Mouse (Mus musculus): Measurements from ENCODE around the gene Entpd1. TPM values are rescaled to one million over a fixed set of nuclear protein-coding genes. Genes with fewer than 3 reads are reported as not detected.

Entpd1 gene
- polyA plus RNA-seq, 1 experiment from 2014 or later = 8.1 TPM

DNA sequence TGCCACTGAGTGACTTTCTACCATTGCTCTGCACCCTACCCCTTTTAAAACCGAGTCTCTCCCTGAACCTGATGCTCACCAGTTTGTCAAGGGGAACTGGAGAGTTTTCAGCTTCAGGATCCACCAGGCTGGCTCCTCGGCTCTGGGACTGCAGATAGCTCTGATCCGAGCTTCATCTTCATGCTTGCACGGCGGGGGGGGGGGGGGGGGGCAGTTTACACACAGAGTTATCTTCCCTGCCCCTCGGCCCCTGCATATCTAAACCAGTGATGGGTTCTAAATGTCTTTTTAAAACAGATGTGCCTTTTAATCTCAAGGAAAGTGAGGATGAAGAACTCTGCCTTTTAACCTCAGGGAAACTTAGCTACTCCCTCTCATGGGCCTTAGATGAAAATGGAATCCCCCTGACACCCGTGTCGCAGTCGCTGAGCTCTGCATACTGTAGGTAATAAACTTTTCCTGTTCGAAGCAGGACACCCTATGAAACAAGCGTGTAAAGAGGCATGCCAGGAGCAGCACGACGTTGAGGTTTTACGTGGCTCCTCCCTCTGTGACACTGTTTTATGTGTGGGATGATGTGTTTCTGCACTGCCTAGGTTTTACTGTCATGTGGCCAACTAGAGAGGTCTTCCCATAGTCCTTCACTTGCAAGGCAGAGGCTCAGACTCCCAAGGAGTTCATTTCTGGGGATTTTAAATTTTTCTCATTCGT is 176.0 kb downstream of the Entpd1 start:
- no peak overlapping the region for H3K27ac ChIP-seq (replicated peaks)
- no peak overlapping the region for H3K9ac ChIP-seq
- H3K4me1 ChIP-seq (replicated peaks) = no peaks in the 10 kb centered on the region
- ATAC-seq (ENCODE audit: low read depth) = no peak
- WGBS = 78% methylated on average over 14 of the region's 15 CpGs
- H3K4me3 ChIP-seq = no peak overlapping the region
- no peaks in the 10 kb centered on the region for H3K9me3 ChIP-seq
- H3K27me3 ChIP-seq = no peaks in the 10 kb centered on the region
- H3K36me3 ChIP-seq = no peaks in the 10 kb centered on the region
- H3K4me2 ChIP-seq = no peak overlapping the region

DNA sequence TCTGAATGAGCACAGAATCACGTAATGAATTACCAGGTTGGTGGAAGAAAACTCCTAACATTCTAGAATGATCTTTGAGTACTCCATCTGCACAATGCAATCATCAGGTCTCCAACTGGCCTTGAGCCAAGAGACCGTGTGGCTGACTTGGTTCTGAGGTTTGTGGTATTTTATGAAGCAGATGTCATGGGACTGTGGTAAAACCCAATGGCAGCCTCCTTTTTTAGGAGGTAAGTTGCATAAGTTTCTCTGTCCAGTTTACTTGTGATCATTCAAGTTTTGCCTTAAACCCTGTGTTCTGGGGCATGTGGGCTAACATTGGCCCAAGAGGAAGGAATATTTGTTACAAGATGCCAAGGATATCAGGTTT is 176.5 kb downstream of the Entpd1 start:
- H3K9ac ChIP-seq = no peak overlapping the region
- H3K27me3 ChIP-seq = no peaks in the 10 kb centered on the region
- no peak for ATAC-seq (ENCODE audit: low read depth)
- H3K27ac ChIP-seq (replicated peaks) = no peak overlapping the region
- H3K4me3 ChIP-seq = no peak overlapping the region
- no peaks in the 10 kb centered on the region for H3K4me1 ChIP-seq (replicated peaks)
- 78% methylated on average over 2 of the region's 2 CpGs for WGBS
- H3K36me3 ChIP-seq = no peaks in the 10 kb centered on the region
- no peak overlapping the region for H3K4me2 ChIP-seq
- no peaks in the 10 kb centered on the region for H3K9me3 ChIP-seq

Other genes with a start within 250 kb of the Entpd1 start
- 105 and 117 TPM in 2 replicates for gene Sorbs1, start 98.6 kb upstream of the Entpd1 start, polyA plus RNA-seq (2015; fragmentation: Nextera tagmentation; extraction: Ambion mirVana)
- 54.1 and 64.6 TPM in 2 replicates for gene Aldh18a1, start 23.9 kb upstream of the Entpd1 start, polyA plus RNA-seq (2015; fragmentation: Nextera tagmentation; extraction: Ambion mirVana)
- 8.2 and 10.6 TPM in 2 replicates for gene Tctn3, start 133 bp upstream of the Entpd1 start, polyA plus RNA-seq (2015; fragmentation: Nextera tagmentation; extraction: Ambion mirVana)
- gene Cc2d2b, start 136.4 kb downstream of the Entpd1 start, polyA plus RNA-seq (2015; fragmentation: Nextera tagmentation; extraction: Ambion mirVana) = 0.37 TPM in 1 of 2 replicates, not detected in the other
- gene Ccnj, start 218.9 kb downstream of the Entpd1 start, polyA plus RNA-seq (2015; fragmentation: Nextera tagmentation; extraction: Ambion mirVana) = 20.4 and 22.9 TPM in 2 replicates